Mouse (Mus musculus): ENCODE measurements at regions not wholly inside any gene's neighbourhood (a gene's known extent, or its start where the extent isn't known, plus 50 kb on each side); places are given as distances from the start of the nearest gene placed in this dataset.

DNA sequence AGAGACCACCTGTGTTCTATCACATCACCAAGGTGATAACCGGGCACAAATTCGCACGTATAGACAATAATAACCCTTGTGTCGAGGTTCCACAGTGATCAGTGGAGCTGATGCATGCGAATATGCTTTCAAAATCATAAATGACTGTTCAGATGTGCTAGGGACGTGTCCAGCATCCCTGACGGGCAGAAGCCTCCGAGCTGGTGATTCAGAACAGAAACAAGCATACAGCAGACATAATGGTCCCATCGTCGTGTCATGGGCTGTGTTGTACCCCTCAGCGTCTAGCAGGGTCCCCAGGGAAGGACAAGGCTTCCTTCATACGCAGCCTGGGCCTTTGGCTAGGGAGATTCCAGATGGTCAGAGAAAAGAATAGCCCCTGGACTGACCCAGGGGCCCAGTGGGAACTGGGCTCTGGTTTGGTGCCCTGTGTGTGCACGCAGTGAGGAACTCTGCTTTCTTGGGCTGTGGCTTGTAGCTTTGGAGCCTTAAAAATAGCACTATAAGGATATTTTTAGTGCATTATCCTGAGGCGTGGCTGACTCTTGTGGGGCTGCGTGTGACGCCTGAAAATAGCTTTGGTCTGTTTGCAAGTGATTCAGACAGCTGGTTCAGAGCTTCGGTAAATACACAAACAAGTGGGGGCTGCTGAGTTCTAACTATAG lies 137.3 kb downstream of the Fam43a start:
- no peak for DNase-seq

DNA sequence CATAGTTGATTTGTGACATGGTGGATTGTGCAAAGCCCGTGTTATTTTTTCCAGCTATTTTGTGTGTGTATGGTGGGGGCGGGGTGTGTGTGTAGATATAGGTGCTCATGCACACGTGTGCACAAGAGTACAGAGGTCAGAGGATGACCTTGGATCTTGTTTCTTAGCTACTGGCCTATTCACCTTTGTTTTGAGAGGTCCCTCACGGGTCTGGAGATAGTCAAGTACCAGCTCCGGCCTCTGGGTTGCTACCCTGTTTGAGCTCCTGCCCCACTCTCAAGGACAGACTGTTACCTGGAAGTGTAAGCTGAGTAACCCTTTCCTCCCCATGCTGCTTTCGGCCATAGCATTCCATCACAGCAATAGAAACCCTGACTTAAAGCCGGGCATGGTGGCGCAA lies 138.0 kb downstream of the Fam43a start:
- DNase-seq = no peak

DNA sequence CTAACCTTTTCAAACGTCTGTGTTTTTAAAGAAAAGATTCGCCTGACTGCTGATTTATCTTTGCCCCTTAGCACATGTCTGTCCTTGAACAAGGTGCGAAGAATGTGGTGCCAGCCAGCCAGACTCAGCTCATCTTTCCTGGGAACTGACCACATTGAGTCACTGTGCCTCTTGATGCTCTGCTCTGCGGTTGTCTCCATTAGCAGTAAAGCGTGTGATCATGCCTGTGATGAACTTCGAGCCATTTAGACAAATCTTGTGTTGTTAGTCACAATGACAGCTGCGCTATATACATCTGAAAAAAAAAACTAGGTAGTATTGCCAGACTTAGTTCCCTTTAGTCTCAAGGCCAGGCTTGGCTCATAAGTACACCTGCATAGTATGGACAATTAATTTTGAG lies 140.1 kb downstream of the Fam43a start:
- no peak for DNase-seq

DNA sequence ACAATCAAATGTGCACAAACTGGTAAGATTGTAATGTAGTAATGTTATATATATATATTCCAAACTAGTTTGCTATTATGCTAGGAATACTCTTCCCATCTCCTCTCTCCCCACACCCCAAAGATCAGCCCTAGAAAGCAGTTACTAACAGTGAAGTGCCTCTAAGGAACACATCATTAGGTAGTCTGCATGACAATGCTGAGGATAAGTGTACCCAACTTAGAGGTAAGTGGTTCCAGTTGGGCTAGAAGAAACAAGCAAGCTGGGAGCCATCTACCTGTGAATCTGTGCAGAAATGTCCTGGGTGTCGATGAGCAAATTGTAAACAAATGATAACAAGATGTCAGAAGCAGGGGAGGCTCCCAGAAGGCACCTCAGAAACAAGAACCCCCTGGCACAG lies 141.7 kb downstream of the Fam43a start:
- DNase-seq = no peak

DNA sequence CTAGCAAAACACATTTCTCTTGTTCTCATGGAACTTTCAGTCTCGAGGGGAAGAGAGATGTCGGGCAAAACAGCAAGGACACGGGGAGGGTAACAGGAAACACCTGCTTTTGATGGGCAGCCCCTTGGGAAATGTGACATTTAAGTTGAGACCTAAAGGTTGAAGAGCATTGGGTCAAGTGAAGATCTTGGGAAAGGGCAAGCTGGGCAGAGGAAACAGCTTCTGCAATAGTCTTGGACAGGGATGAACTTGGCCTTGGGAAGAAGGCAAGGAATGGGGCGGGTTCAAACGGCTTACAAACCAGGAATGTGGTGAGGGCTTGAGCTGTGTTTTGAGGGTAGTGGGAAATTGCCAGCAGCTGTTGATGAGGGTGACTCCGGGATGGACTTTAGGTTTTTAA lies 143.0 kb downstream of the Fam43a start:
- DNase-seq = no peak

DNA sequence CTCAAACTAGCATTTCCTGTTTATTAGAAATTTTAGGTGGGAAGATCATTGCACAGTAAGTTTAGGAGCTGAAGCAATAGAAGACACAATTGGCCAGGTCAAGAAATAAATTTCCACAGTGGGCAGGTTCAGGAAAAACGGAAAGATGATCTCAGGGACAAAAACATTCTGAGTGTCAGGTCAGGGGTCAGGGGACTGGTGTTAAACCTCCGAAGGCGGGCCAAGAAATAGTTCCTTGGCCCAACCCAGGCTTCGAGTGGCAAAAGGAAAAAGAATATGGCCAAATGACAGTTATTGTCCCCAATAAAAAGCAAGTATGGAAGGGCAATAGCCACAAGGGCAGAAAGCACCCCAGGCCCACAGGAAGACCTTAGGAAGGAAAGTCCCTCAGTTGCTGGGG lies 144.0 kb downstream of the Fam43a start:
- no peak for DNase-seq

DNA sequence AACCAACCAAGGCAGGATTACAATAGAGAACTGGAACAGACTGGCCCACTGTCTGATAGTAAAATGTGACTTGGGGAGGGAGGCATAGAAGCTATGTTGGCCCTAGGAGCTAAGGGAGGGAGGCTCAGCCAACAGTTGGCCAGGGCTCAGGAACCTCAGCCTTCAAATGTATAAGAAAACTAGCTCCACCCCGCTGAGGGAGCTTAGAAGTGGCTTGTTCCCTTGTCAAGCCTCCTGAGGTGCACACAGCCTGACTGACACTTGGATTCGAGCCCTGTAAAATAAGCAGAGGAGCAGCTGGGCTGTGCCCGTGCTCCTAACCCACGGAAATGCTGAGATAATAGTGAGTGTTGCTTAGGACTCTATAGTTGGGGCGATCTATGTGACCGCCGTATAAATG lies 144.7 kb downstream of the Fam43a start:
- no peak for DNase-seq

DNA sequence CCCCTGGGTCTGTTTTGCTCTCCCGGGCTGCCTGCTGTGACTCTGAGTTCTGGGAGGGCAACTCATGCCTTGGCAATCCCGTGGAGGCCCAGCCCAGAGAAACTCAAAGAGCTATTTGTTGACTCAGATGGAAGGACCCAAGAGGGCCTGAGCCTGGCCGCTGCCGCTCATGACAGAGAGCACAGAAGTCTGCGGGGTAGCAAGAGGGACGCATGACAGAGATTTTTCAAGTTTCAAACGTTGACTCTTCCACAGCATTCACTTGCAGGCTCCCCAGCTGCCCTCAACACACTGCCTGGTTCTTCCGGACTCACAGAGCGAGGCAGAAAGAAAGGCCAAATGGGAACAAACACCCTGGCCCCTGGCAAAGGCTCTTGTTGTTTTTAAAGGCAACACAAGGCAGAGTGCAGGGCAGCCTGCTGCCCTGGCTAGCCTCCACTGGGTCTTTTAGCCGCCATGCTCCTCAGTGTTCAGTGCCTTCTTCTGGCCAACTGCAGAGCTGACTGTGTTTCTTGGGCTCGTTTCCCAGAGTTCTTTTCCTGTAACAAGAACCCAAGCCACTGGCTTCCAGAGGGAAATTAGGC lies 146.2 kb downstream of the Fam43a start:
- DNase-seq = peak; percentile 59

DNA sequence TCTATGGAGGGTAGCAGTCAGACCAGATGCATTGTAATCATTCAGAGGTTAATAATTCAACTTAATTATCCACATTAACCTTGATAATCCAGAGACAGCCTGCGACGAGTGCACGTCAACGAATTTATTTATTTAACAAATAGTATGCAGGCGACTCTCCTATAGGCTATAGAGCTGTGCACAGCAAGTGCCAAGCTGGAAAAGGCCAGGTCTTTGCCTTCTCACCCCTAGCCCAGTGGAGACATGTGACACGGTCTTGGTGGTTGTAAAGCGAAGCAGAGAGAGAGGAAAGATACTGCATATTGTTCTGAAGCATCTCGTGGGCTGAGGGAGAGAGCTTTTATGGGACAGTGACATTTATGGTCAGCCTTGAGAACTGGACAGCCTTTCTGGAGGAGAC lies 146.7 kb downstream of the Fam43a start:
- DNase-seq = peak; percentile 25

DNA sequence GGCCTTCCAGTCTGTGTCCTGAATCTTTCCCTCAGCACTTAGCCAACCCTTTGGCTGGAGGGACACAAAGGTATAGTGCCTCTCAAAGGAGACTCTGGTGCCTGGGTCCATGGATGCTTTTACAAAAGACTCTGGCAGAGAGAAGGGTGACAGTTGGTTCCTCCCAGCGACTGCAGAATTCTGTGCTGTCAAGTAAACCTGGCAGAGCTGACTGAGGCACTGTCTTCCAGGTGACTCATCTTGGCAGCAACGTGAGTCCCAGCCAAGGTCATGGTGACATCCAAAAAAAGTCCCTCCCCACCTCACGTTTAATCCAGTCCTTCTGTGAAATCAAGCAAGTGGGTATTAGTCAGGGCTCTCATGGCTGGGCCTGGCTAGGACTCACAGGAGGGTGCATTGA lies 150.3 kb downstream of the Fam43a start:
- peak; percentile 38 for DNase-seq

DNA sequence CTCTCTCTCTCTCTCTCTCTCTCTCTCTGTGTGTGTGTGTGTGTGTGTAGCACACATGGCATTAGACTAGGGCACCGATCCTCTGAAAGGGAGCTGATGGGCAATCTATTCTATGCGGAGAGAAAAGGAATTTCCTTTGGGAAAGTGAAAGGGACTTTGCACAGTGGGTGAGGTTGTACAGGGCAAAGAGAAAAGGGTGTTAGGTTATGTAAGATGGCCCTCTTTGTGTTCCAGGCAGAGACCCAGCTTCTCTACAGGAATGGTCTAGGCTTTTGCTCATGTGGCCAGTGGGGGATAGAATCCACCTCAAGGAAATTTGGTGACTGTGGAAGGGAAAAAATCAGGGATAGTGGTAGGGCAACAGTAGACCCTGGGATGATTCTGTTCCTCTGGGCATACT lies 156.2 kb downstream of the Fam43a start:
- DNase-seq = no peak

DNA sequence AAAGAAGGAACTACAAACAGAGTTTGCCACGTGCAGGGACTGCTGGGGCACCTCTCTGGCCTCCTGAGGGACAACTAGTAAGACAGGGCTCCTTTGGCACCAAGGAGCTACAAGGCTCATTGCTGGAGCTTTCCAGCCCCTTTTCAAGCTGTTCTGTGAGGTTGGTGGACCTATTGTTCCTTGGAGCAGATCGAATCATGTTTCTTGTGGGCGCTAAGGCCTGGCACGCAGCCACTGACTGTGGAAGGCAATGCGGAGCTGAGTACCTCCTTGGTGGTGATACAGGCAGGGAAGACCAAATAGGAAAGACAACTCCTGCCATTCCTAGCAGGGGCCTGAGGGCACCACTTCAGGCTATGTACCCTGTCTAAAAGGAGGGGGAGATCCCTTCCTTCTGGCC lies 157.2 kb downstream of the Fam43a start:
- DNase-seq = no peak

DNA sequence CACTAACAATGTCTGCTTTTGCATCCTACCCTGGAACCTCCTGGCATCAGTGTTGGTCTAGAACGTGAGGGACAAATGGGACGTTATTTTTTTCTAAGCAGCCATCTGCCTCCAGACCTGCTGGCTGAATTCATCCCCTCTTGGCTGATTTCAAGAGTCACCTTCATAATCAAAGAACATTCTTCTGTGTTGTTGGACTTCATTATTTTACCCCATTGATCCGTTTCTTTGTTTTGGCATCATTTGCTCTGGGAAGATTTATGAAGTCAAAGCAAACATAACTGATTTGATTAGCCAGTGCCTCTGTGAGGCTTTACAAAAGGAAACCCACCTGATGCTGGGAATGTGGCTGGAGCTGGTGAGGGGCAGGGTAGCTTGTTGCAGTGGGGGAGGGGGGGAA lies 158.0 kb downstream of the Fam43a start:
- no peak for DNase-seq

DNA sequence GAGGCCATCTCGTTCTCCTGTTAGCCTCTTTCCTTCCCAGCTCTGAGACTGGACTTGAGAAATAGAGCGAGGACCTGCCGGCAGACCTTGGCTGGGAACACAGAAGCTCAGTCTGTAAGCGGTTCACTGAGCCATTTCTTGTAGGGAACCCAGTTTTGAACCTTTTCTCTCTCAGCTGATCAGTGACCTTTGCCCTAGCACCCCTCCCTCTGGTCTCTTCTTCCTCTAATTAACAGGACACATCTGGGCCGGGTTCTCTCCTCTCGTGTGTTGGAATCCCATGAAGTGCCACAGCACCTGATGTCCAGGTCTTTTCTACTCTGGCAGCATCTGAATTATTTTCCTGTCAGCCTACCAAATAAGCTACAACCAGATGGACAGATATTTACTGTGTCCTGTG lies 158.5 kb downstream of the Fam43a start:
- DNase-seq = no peak

DNA sequence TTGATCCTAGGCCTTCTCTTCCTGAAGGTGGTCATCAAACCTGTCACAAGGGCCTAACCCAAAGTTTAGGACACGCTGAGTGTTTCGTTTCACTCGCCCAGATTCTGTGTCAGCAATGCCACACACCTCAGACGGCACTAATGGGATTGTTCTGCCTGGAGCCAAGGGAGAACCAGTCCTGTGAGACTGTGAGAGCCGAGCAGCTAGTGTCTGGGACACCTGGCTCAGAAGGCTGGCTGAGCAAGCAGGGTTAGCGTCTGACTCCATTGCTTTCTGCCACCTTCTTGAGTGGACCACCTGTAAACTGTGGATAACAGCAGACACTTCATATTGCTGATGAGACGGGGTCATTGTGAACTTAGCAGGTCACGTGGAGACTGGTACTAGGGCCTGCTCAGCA lies 160.0 kb downstream of the Fam43a start:
- DNase-seq = no peak

DNA sequence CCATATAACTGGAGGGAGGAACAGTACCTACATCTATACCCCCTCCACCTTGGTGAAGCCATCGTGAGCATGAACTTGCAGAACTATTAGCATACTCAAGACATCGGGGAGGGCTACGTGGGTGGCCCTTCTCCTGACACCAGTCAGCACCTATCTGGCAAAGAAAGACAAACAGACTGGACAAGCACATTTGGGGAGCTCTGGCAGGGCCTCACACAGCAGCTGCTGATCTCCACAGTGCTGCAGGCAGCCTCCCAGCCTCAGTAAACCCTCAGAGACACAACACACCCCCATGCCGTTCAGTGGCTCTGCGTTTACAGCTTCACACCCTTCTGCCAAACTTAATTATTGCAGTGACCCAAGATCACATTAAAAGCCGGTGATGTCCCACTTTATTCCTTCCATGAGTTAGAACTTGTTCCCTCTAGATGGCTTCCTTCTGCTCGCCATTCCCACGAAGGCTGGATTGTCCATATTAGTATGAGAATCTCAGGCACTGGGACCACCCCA lies 161.7 kb downstream of the Fam43a start:
- no peak for DNase-seq

DNA sequence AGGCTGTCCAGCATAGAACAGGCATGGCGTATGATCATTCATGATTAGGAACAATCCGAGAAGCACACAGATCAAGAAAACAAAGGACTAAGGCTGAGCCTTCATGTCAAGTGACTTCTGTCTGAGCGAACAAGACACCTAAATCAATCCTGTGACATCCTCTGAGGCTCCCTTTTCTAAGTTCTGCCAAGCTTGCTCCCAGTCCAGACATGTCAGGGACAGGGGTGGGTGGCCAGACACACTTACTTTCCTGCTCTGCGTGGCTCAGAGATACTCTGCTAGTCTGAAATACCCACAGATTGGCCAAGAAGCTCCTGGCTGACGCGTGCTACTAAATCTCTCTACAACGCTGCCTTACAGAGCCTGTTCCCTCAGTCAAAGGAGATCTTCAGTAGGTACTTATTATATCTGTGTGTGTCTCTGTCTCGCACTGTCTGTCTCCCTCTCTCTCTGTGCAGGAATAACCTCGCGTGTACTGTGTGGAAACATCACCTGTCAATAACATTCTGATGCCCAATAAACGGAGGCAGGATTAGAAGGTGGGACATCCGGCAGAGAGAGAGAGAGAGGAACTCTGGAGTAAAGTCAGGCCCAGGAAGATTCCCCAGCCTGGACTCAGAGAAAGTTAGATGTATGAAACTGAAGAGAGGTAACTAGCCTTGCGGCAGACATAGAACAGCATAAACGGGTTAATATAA lies 163.5 kb downstream of the Fam43a start:
- DNase-seq = no peak

DNA sequence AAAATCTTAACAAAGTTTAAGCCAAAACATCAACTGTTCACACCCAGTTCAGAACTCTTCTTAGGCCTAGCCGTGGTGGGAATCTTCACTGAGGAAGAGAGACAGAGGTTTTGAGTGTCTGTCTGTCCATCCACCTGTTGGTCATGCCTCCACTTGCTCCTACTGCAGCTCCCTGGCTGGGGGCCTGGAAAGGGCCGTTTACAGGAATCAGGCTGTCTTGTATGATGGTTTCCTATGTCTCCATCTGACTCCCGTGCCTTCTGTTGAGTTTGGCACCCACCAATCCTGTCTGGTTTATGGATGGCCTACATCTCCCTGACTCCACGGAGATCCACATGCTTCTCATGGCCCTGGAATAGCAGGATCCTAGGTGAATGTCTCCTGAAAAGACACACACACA lies 166.1 kb downstream of the Fam43a start:
- no peak for DNase-seq

DNA sequence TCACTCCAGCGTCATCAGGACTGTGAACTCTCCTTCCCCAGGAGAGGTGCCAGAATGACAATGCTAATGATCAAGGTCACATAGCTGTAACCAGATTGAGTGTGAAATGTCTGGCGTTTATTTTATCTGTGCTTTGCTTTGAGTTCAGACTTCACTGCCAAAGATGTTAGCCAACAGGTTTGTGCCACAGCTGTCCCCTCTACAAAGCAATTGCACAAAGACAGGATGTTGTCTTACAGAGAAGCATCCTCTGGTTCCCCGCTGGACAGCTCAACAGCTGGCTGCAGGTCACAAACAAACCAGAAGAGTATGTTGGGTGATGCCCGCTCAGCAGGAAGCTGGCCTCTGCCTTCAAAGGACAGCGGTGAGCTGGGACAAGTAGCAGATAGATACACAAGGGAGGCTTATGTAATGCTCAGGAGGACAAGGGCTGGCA lies 169.5 kb downstream of the Fam43a start:
- peak; percentile 49 for DNase-seq

DNA sequence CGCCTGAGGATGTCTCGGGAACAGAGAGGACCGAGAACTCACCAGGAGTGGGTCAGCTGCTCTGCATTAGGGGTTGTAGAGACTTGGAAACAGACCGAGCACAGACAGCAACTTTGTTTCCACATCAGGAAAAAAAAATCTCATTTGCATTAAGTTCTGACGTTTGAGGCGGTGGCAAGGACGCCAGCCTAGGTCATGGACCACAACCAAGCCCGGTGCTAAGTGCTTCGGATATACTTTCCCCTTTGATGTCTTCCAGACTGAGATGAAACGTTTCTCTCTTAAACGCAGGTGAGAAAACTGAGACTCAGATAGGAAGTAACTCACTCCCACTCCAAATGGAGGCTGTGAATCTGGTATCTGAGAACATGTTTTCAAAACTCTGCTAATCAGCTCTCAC lies 169.9 kb downstream of the Fam43a start:
- no peak for DNase-seq

DNA sequence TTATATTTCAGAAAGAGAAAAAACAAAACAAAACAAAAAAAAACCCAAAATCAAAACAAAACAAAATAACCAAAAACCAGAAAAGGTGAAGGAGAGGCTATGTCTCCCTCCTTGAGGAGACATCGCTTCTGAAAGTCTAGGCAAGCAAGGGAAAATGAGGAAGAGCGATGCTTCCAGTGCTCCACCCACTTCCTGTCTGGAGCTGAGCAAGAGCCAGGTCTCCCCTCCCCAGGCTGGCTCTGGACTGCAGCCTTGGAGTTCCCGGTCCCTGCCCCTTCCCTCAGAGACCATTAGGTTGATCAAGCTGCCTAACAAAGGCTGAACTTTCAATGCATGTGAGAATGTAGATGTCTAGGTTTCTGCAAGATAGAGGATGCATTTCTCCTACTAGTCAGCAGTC lies 173.3 kb downstream of the Fam43a start:
- DNase-seq = no peak

DNA sequence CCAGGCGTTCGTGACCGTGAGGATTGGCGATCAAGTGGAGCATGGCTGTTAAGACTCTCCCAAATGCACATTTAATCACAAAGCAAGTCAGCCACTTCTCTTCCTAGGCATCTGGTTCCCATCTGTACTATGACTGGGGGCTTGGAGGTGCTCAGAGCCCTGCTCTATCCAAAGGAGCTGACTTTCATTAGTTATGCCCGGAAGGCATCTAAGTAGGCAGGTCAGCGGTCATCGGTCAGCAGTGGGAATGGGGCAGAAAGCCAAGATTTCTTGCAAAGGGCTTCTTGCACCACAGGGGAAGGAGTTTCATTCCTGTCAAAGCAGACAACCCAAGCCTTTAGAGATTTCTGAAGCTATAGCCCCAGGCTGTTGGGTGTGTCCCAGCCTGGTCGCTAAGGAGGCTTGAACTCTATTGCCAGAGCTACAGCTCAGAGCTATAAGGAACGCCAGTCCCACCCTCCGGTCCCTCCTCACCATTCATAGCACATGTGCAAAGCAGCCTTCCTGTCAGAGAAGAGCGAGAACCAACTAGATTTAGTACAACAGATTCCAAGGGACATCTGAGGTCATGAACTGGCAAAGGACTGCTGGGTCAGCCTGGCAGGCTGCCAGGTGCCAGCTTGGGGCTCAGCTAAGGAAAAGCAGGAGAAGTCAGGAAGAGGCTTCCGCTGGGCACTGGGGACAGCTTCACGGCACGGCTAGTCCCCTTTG lies 175.6 kb downstream of the Fam43a start:
- peak; percentile 75 for DNase-seq

All from adrenal gland, postnatal 10 days (tissue).